22 mouse cellular contexts compared by ENCODE assay signal in genomic region chr3:137217245-137217644, GRCm38 (mm10).
DNase-seq lines count a peak whose midpoint lies in the region; ATAC-seq and TF ChIP-seq lines count a peak whose summit lies in the region.
"Had no signal": no experiment of that assay in that cellular context is flagged by ENCODE, and none has a peak within 500 bp of the region (broad histone marks: within the 10 kb centered on the region; RNA-seq: fewer than 3 reads in every experiment).

No protein-coding gene starts in this region.

- H3K27ac ChIP-seq in embryonic facial prominence, embryonic 11.5 days (replicated peaks; ENCODE audit: low read depth, low read length): no peak overlapping the region
- no peak overlapping the region for H3K27ac ChIP-seq in embryonic facial prominence, embryonic 10.5 days (replicated peaks)
- no peak overlapping the region for H3K27ac ChIP-seq in kidney, adult 2 months (ENCODE audit: insufficient read depth, low read depth, low read length)
- H3K27ac ChIP-seq in kidney, embryonic 16.5 days (ENCODE audit: low read length): no peak overlapping the region
- H3K27ac ChIP-seq: embryonic facial prominence, embryonic 12.5 days; forebrain, embryonic 13.5 days; hindbrain, embryonic 12.5 days; limb, embryonic 12.5 days; liver, embryonic 12.5 days had no signal

- no peak overlapping the region for H3K4me2 ChIP-seq in embryonic facial prominence, embryonic 11.5 days (ENCODE audit: low read depth, low read length)
- no peak overlapping the region for H3K4me2 ChIP-seq in kidney, embryonic 16.5 days (replicated peaks; ENCODE audit: low read depth, low read length)
- H3K4me2 ChIP-seq: embryonic facial prominence, embryonic 12.5 days; forebrain, embryonic 13.5 days; hindbrain, embryonic 12.5 days; limb, embryonic 12.5 days; liver, embryonic 12.5 days; midbrain, embryonic 11.5 days had no signal

- H3K9ac ChIP-seq in embryonic facial prominence, embryonic 11.5 days (replicated peaks; ENCODE audit: low read length): no peak overlapping the region
- H3K9ac ChIP-seq in kidney, embryonic 16.5 days (replicated peaks; ENCODE audit: low read length): no peak overlapping the region
- H3K9ac ChIP-seq: embryonic facial prominence, embryonic 12.5 days; forebrain, embryonic 13.5 days; hindbrain, embryonic 12.5 days; limb, embryonic 12.5 days; liver, embryonic 12.5 days had no signal

- no peaks in the 10 kb centered on the region for H3K27me3 ChIP-seq in embryonic facial prominence, embryonic 11.5 days (ENCODE audit: control insufficient read depth, insufficient read depth, low read length)
- no peaks in the 10 kb centered on the region for H3K27me3 ChIP-seq in embryonic facial prominence, embryonic 10.5 days (replicated peaks; ENCODE audit: low read depth, poor library complexity, severe bottlenecking)
- H3K27me3 ChIP-seq in kidney, adult 2 months (replicated peaks; ENCODE audit: control insufficient read depth, insufficient read depth, low read length): no peaks in the 10 kb centered on the region
- H3K27me3 ChIP-seq in kidney, embryonic 16.5 days (ENCODE audit: insufficient read depth, low read length): no peaks in the 10 kb centered on the region
- H3K27me3 ChIP-seq: embryonic facial prominence, embryonic 12.5 days; forebrain, embryonic 13.5 days; hindbrain, embryonic 12.5 days; limb, embryonic 12.5 days; liver, embryonic 12.5 days had no signal

- ATAC-seq in embryonic facial prominence, embryonic 11.5 days (replicated peaks; ENCODE audit: insufficient number of reproducible peaks, low FRiP score, low TSS enrichment, low read depth): no peak; the same call in 1 of the 2 replicates
- no peak for ATAC-seq in kidney, embryonic 16.5 days (ENCODE audit: low FRiP score, low TSS enrichment)
- ATAC-seq: CD4-positive, CD25-positive, alpha-beta regulatory T cell, adult 4 months; forebrain, embryonic 13.5 days; liver, embryonic 12.5 days had no signal

- no peak overlapping the region for H3K4me3 ChIP-seq in embryonic facial prominence, embryonic 11.5 days (ENCODE audit: low read depth, low read length)
- no peak overlapping the region for H3K4me3 ChIP-seq in embryonic facial prominence, embryonic 10.5 days
- no peak overlapping the region for H3K4me3 ChIP-seq in kidney, adult 2 months (ENCODE audit: insufficient read depth, low read depth, low read length)
- no peak overlapping the region for H3K4me3 ChIP-seq in kidney, embryonic 16.5 days (ENCODE audit: low read length)
- H3K4me3 ChIP-seq: embryonic facial prominence, embryonic 12.5 days; erythroblast, embryonic 14.5 days; forebrain, embryonic 13.5 days; hindbrain, embryonic 12.5 days; limb, embryonic 12.5 days; liver, embryonic 12.5 days had no signal

- H3K4me1 ChIP-seq in embryonic facial prominence, embryonic 11.5 days (ENCODE audit: control insufficient read depth, insufficient read depth, low read length): no peaks in the 10 kb centered on the region
- peaks cover 9% of the 10 kb centered on the region; the same call in 1 of the 2 replicates for H3K4me1 ChIP-seq in embryonic facial prominence, embryonic 10.5 days
- H3K4me1 ChIP-seq in kidney, adult 2 months (ENCODE audit: control insufficient read depth, insufficient read depth, low read length): no peaks in the 10 kb centered on the region
- H3K4me1 ChIP-seq in kidney, embryonic 16.5 days (ENCODE audit: insufficient read depth, low read length): no peaks in the 10 kb centered on the region
- H3K4me1 ChIP-seq: embryonic facial prominence, embryonic 12.5 days; forebrain, embryonic 13.5 days; hindbrain, embryonic 12.5 days; limb, embryonic 12.5 days; liver, embryonic 12.5 days had no signal

- no peak for TF ChIP-seq CTCF in kidney, adult 2 months (conservative IDR thresholded peaks at IDR 0.05; ENCODE audit: insufficient read depth, insufficient read length, low read depth, low read length)

- H3K36me3 ChIP-seq in embryonic facial prominence, embryonic 11.5 days (replicated peaks; ENCODE audit: control insufficient read depth, insufficient read depth, low read depth, low read length): no peaks in the 10 kb centered on the region
- H3K36me3 ChIP-seq in embryonic facial prominence, embryonic 10.5 days (replicated peaks): no peaks in the 10 kb centered on the region
- no peaks in the 10 kb centered on the region for H3K36me3 ChIP-seq in kidney, adult 2 months (ENCODE audit: control insufficient read depth, insufficient read depth, low read length)
- no peaks in the 10 kb centered on the region for H3K36me3 ChIP-seq in kidney, embryonic 16.5 days (ENCODE audit: insufficient read depth, low read length)
- H3K36me3 ChIP-seq: embryonic facial prominence, embryonic 12.5 days; hindbrain, embryonic 12.5 days; limb, embryonic 12.5 days; liver, embryonic 12.5 days had no signal

- no peaks in the 10 kb centered on the region for H3K9me3 ChIP-seq in embryonic facial prominence, embryonic 11.5 days (replicated peaks; ENCODE audit: control insufficient read depth, low read length)
- H3K9me3 ChIP-seq in embryonic facial prominence, embryonic 10.5 days: no peaks in the 10 kb centered on the region
- no peaks in the 10 kb centered on the region for H3K9me3 ChIP-seq in kidney, embryonic 16.5 days (ENCODE audit: low read length)
- H3K9me3 ChIP-seq: embryonic facial prominence, embryonic 12.5 days; forebrain, embryonic 13.5 days; hindbrain, embryonic 12.5 days; limb, embryonic 12.5 days; liver, embryonic 12.5 days had no signal

- DNase-seq in embryonic facial prominence, embryonic 11.5 days (ENCODE audit: low spot score): peak; percentile 4
- DNase-seq in embryonic facial prominence, embryonic 10.5 days (ENCODE audit: low spot score): no peak
- peak; percentile 19 for DNase-seq in kidney, adult 2 months
- DNase-seq in 416B (ENCODE audit: low read depth): peak; percentile 39
- DNase-seq in fibroblast of lung, adult 2 months (ENCODE audit: low read depth): peak; percentile 18
- no peak for DNase-seq in layer of hippocampus, adult 9-11 months
- DNase-seq: adrenal gland, postnatal 14 days; cerebellum, adult 2 months; heart, postnatal 14 days; kidney, adult 18-20 months; kidney, postnatal 25 days; lung, adult 18-20 months; lung, postnatal 4 days had no signal

- no peak for TF ChIP-seq POLR2A in kidney, adult 2 months (IDR thresholded peaks at IDR 0.05; ENCODE audit: low read depth, low read length)

Comparison
In these comparisons a context has a peak if more than half of its experiments do, and no peak if none do; other contexts are left out.
1. DNase-seq: peak in embryonic facial prominence, embryonic 11.5 days (single experiment), kidney, adult 2 months (single experiment), 416B (single experiment) and fibroblast of lung, adult 2 months (single experiment); none in embryonic facial prominence, embryonic 10.5 days (single experiment) and layer of hippocampus, adult 9-11 months (single experiment).